Mouse (Mus musculus) limb, embryonic 14.5 days (tissue): ENCODE measurements at regions not wholly inside any gene's neighbourhood (a gene's known extent, or its start where the extent isn't known, plus 50 kb on each side); places are given as distances from the start of the nearest gene placed in this dataset.
A peak's percentile ranks its signal among the peaks of the same experiment; 100 is the strongest.

Experiments
- ATAC-seq: fragments of 200-750 bp; cut with Nextera tagmentation; 2 replicates; pipeline ENCODE4 v1.8.0; 2017; ENCODE audit warnings: low read depth, moderate number of reproducible peaks, moderate TSS enrichment; ENCODE audit not compliant: low FRiP score
- DNase-seq: peaks from one replicate; pipeline ENCODE4 v3.0.0-alpha.2; 2015; ENCODE audit warnings: low spot score
- H3K27ac ChIP-seq: fragments of 300-500 bp; sonication (generic); replicated peaks from 2 replicates; pipeline ENCODE4 v1.5.1; 2014; ENCODE audit warnings: low read depth, mild to moderate bottlenecking, low read length, moderate library complexity, mixed read lengths
- H3K27me3 ChIP-seq: fragments of 300-500 bp; sonication (generic); 2 replicates; pipeline ENCODE4 v1.6.1; 2014; ENCODE audit warnings: low read length, mixed read lengths; ENCODE audit not compliant: control insufficient read depth, insufficient read depth
- H3K36me3 ChIP-seq: fragments of 300-500 bp; sonication (generic); 2 replicates; pipeline ENCODE4 v1.6.1; 2014; ENCODE audit warnings: mild to moderate bottlenecking, low read length, moderate library complexity, mixed read lengths; ENCODE audit not compliant: control insufficient read depth, insufficient read depth
- H3K4me1 ChIP-seq: fragments of 300-500 bp; sonication (generic); 2 replicates; pipeline ENCODE4 v1.6.1; 2014; ENCODE audit warnings: antibody characterized with exemption, low read length, mixed read lengths; ENCODE audit not compliant: control insufficient read depth, insufficient read depth
- H3K4me2 ChIP-seq: fragments of 300-500 bp; sonication (generic); replicated peaks from 2 replicates; pipeline ENCODE4 v1.6.1; 2014; ENCODE audit warnings: low read depth, mild to moderate bottlenecking, low read length, moderate library complexity; ENCODE audit not compliant: severe bottlenecking
- H3K4me3 ChIP-seq: fragments of 300-500 bp; sonication (generic); replicated peaks from 2 replicates; pipeline ENCODE4 v1.5.1; 2014; ENCODE audit warnings: low read length
- H3K9ac ChIP-seq: fragments of 300-500 bp; sonication (generic); 2 replicates; pipeline ENCODE4 v1.6.1; 2014; ENCODE audit warnings: mild to moderate bottlenecking, low read depth, low read length, moderate library complexity; ENCODE audit not compliant: severe bottlenecking
- H3K9me3 ChIP-seq: fragments of 300-500 bp; sonication (generic); 2 replicates; pipeline ENCODE4 v1.6.1; 2016; ENCODE audit warnings: low read length; ENCODE audit not compliant: control insufficient read depth
- POLR2A ChIP-seq: fragments of 200-500 bp; IDR thresholded peaks from 2 replicates; pipeline ENCODE4 v1.8.0; 2012; ENCODE audit warnings: inconsistent platforms, mild to moderate bottlenecking, moderate library complexity, borderline replicate concordance; ENCODE audit not compliant: insufficient read depth, insufficient read length; ENCODE audit errors: extremely low read depth
- WGBS: fragments of 180-500 bp; shearing (Covaris S2); extraction: QIAGEN DNeasy Blood & Tissue Kit; methylation state at CpG from one replicate; pipeline ENCODE4 v1.1.7; 2014; 5-methylcytosine and 5-hydroxymethylcytosine counted together

- no peak overlapping the region for H3K4me2 ChIP-seq
- no peak overlapping the region for H3K4me3 ChIP-seq
- H3K4me1 ChIP-seq = no peaks in the 10 kb centered on the region
- TF ChIP-seq POLR2A = no peak
- H3K27me3 ChIP-seq = no peaks in the 10 kb centered on the region
- no peak overlapping the region for H3K27ac ChIP-seq
- ATAC-seq = no peak
- 0 out of 2 replicates have a peak, but pooled peaks cover 5% of the 10 kb centered on the region for H3K9me3 ChIP-seq
- H3K36me3 ChIP-seq = no peaks in the 10 kb centered on the region
- H3K9ac ChIP-seq = no peak overlapping the region
- 86% methylated on average over 3 of the region's 3 CpGs for WGBS
- DNase-seq = no peak
These were observed 86.2 kb upstream of the Kl start for GRCm38 (mm10) chr5:150866198-150866597.

- ATAC-seq = no peak
- TF ChIP-seq POLR2A = no peak
- no peak overlapping the region for H3K4me2 ChIP-seq
- 0 out of 2 replicates have a peak, but pooled peaks cover 5% of the 10 kb centered on the region for H3K9me3 ChIP-seq
- H3K4me3 ChIP-seq = no peak overlapping the region
- H3K27ac ChIP-seq = no peak overlapping the region
- DNase-seq = no peak
- 84% methylated on average over 4 of the region's 4 CpGs for whole genome bisulfite sequencing
- no peak overlapping the region for H3K9ac ChIP-seq
- H3K36me3 ChIP-seq = no peaks in the 10 kb centered on the region
- no peaks in the 10 kb centered on the region for H3K4me1 ChIP-seq
- no peaks in the 10 kb centered on the region for H3K27me3 ChIP-seq
These were observed 82.5 kb upstream of the Kl start for GRCm38 (mm10) chr5:150869954-150870353.

- no peak for DNase-seq
- ATAC-seq = peak; percentile 68; the same call in 1 of the 2 replicates
- H3K9me3 ChIP-seq = peaks cover 4% of the 10 kb centered on the region; the same call in 1 of the 2 replicates
- no peaks in the 10 kb centered on the region for H3K27me3 ChIP-seq
- no peaks in the 10 kb centered on the region for H3K36me3 ChIP-seq
- no peak for TF ChIP-seq POLR2A
- no peak overlapping the region for H3K9ac ChIP-seq
- H3K4me2 ChIP-seq = no peak overlapping the region; the same call in 1 of the 2 replicates
- 21% methylated on average over 4 of the region's 4 CpGs for WGBS
- no peak overlapping the region for H3K4me3 ChIP-seq
- peaks cover 17% of the 10 kb centered on the region for H3K4me1 ChIP-seq
- no peak overlapping the region for H3K27ac ChIP-seq
These were observed 73.6 kb upstream of the Kl start for GRCm38 (mm10) chr5:150878805-150879204.

DNA sequence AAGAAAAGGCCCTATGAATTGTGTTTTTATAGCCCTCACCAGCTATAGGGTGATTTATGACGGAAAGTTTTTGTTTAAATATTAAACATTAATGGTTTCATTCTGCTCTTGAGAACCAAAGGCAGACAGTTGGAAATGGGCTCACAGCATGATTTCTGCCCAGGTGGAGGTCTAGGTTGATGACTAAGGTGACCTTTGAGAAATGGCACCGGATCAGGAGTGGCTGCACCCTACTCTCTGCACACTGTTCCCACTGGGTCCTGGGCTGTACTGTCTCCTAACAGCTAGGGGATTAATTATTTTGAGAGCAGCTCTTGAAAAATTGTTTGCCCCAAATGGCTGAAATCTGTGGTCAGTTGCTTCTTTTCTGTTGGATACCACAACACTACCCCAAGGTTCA, 68.7 kb upstream of the Kl start:
- H3K9ac ChIP-seq = no peak overlapping the region; the same call in 1 of the 2 replicates

DNA sequence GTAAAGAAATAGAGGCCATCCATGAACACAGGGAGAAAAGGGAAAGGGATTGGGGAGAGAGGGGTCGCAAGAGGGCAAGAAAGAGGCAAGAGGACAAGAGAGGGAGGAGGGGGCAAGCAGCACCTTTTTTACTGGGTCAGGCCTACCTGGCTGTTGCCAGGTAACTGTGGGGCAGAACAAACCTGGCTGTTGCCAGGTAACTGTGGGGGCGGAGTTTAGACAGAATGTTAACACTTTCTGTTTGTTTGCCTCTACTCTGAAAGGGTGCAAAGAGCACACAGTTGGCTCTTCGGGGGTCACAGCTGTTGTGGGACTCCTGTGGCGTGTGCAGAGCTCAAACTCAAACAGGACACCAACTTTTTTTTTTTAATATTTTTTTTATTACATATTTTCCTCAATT, 62.3 kb upstream of the Kl start:
- H3K4me2 ChIP-seq = no peak overlapping the region
- H3K36me3 ChIP-seq = no peaks in the 10 kb centered on the region
- no peak for TF ChIP-seq POLR2A
- no peak overlapping the region for H3K4me3 ChIP-seq
- H3K4me1 ChIP-seq = peaks cover 10% of the 10 kb centered on the region; the same call in 1 of the 2 replicates
- ATAC-seq = no peak
- no peaks in the 10 kb centered on the region for H3K27me3 ChIP-seq
- H3K9me3 ChIP-seq = no peaks in the 10 kb centered on the region
- 85% methylated on average over 4 of the region's 4 CpGs for WGBS
- DNase-seq = no peak
- H3K27ac ChIP-seq = no peak overlapping the region
- no peak overlapping the region for H3K9ac ChIP-seq

More for the DNA sequence above, 68.7 kb upstream of the Kl start:
- H3K36me3 ChIP-seq = no peaks in the 10 kb centered on the region
- 0 out of 2 replicates have a peak, but pooled peaks have one; percentile 26 for ATAC-seq
- no peaks in the 10 kb centered on the region for H3K27me3 ChIP-seq
- H3K4me3 ChIP-seq = no peak overlapping the region
- no peak for TF ChIP-seq POLR2A
- no peak overlapping the region for H3K27ac ChIP-seq
- WGBS = 48% methylated on average over 2 of the region's 2 CpGs
- peaks cover 4% of the 10 kb centered on the region; the same call in 1 of the 2 replicates for H3K9me3 ChIP-seq
- H3K4me1 ChIP-seq = peaks cover 17% of the 10 kb centered on the region
- H3K4me2 ChIP-seq = no peak overlapping the region
- DNase-seq = no peak

GRCm38 (mm10) chr5:150891262-150891940, 61.0 kb upstream of the Kl start:
- no peaks in the 10 kb centered on the region for H3K27me3 ChIP-seq
- H3K9me3 ChIP-seq = no peaks in the 10 kb centered on the region
- no peak overlapping the region for H3K4me3 ChIP-seq
- no peak overlapping the region for H3K9ac ChIP-seq
- 77% methylated on average over 7 of the region's 7 CpGs for WGBS
- no peak for TF ChIP-seq POLR2A
- H3K27ac ChIP-seq = no peak overlapping the region
- H3K36me3 ChIP-seq = no peaks in the 10 kb centered on the region
- H3K4me1 ChIP-seq = peaks cover 12% of the 10 kb centered on the region; the same call in 1 of the 2 replicates
- no peak overlapping the region for H3K4me2 ChIP-seq
- DNase-seq (no peak), ATAC-seq (no peak)
